Mouse (Mus musculus) forebrain, embryonic 14.5 days (tissue): ENCODE data around the gene Ankrd55. TPM values are rescaled to one million over a fixed set of nuclear protein-coding genes. Genes with fewer than 3 reads are reported as not detected.
A peak's percentile ranks its signal among the peaks of the same experiment; 100 is the strongest.
"Not testable (repeated sequence)": the region's sequence is repeated elsewhere in the genome, so short reads cannot be mapped to it uniquely, and the experiment has no call there.

Source experiments
- ATAC-seq: fragments of 200-750 bp; cut with Nextera tagmentation; 2 replicates; pipeline ENCODE4 v1.8.0; 2017; ENCODE audit warnings: mild to moderate bottlenecking, moderate library complexity
- DNase-seq: peaks from one replicate; pipeline ENCODE4 v3.0.0-alpha.2; 2015; ENCODE audit warnings: low spot score
- H3K27ac ChIP-seq: fragments of 300-500 bp; sonication (generic); 2 replicates; pipeline ENCODE4 v1.5.1; 2014; ENCODE audit warnings: low read depth, mild to moderate bottlenecking, control low read depth, low read length, moderate library complexity
- H3K27me3 ChIP-seq: fragments of 300-500 bp; sonication (generic); replicated peaks from 2 replicates; pipeline ENCODE4 v1.6.1; 2014; ENCODE audit warnings: low read length, control low read depth, mixed read lengths; ENCODE audit not compliant: control insufficient read depth, insufficient read depth
- H3K36me3 ChIP-seq: fragments of 300-500 bp; sonication (generic); 2 replicates; pipeline ENCODE4 v1.6.1; 2014; ENCODE audit warnings: low read length, control low read depth; ENCODE audit not compliant: control insufficient read depth, insufficient read depth
- H3K4me1 ChIP-seq: fragments of 300-500 bp; sonication (generic); 2 replicates; pipeline ENCODE4 v1.6.1; 2014; ENCODE audit warnings: antibody characterized with exemption, low read length, control low read depth; ENCODE audit not compliant: control insufficient read depth, insufficient read depth
- H3K4me2 ChIP-seq: fragments of 300-500 bp; sonication (generic); 2 replicates; pipeline ENCODE4 v1.6.1; 2014; ENCODE audit warnings: mild to moderate bottlenecking, control low read depth, low read length
- H3K4me3 ChIP-seq: fragments of 300-500 bp; sonication (generic); 2 replicates; pipeline ENCODE4 v1.5.1; 2014; ENCODE audit warnings: low read depth, low read length, control low read depth
- H3K9ac ChIP-seq: fragments of 300-500 bp; sonication (generic); 2 replicates; pipeline ENCODE4 v1.6.1; 2014; ENCODE audit warnings: mild to moderate bottlenecking, low read length, control low read depth, moderate library complexity
- H3K9me3 ChIP-seq: fragments of 300-500 bp; sonication (generic); replicated peaks from 2 replicates; pipeline ENCODE4 v1.6.1; 2016; ENCODE audit warnings: low read length, control low read depth, mixed read lengths; ENCODE audit not compliant: control insufficient read depth
- WGBS: fragments of 180-500 bp; shearing (Covaris S2); extraction: QIAGEN DNeasy Blood & Tissue Kit; methylation state at CpG from one replicate; pipeline ENCODE4 v1.1.7; 2014; 5-methylcytosine and 5-hydroxymethylcytosine counted together
- polyA plus RNA-seq: library from polyadenylated mRNA; unstranded; fragments of >200 nt; fragmentation: Nextera tagmentation; extraction: Ambion mirVana; gene quantifications from 2 replicates; pipeline ENCODE4 v1.2.1, GENCODE M21; 2014

Gene Ankrd55
- polyA plus RNA-seq, 1 experiment from 2014 or later, result 2.6 TPM

DNA sequence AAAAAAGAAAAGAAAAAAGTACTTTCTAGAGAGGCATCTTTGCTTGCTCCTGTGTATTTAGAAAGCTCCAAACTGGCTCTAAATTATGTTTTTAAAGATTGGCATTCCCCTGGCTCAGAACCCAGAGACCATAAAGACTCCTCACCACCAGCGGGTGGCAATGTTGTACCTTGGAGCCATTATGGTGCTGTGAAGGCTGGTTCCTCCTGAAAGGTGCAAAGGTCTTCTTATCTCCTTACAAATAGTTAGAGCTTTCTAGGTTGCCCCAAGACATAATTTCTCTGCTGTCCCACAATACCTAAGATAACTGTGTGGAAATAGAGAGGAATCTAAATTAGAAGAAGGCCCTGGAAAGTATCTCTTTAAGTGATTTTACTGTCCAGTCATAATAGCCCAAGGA is 20.4 kb downstream of the Ankrd55 start:
- 21% methylated on average over 1 of the region's 1 CpGs for WGBS

DNA sequence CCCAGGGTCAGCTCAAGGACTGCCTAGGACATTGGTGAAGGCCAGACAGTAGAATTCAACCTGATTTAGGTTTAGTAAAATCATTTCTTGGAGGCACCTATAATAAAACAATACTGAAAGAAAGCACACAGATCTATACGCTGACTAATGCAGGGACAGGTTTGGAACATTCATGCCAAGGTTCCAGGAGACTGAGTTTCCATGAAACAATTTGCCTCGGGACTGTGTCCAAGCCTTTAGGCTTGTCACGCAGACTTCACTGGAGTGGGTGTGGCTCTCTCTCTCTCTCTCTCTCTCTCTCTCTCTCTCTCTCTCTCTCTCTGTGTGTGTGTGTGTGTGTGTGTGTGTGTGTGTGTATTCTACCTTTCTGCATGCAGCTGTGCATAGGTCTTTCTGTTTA is 23.4 kb downstream of the Ankrd55 start:
- H3K4me1 ChIP-seq, H3K36me3 ChIP-seq, DNase-seq, ATAC-seq, H3K27ac ChIP-seq, H3K9ac ChIP-seq, H3K27me3 ChIP-seq, H3K4me2 ChIP-seq, H3K4me3 ChIP-seq, H3K9me3 ChIP-seq: not testable (repeated sequence)
- WGBS, result 64% methylated on average over 3 of the region's 3 CpGs

More for the DNA sequence above, 20.4 kb downstream of the Ankrd55 start:
- Histone ChIP-seq H3K4me1 (no peaks in the 10 kb centered on the region), H3K36me3 (no peaks in the 10 kb centered on the region), H3K4me3 (no peak overlapping the region), H3K27me3 (no peaks in the 10 kb centered on the region), H3K27ac (no peak overlapping the region), H3K4me2 (no peak overlapping the region), H3K9me3 (no peaks in the 10 kb centered on the region), H3K9ac (no peak overlapping the region)
- no peak for ATAC-seq
- peak; percentile 58 for DNase-seq

DNA sequence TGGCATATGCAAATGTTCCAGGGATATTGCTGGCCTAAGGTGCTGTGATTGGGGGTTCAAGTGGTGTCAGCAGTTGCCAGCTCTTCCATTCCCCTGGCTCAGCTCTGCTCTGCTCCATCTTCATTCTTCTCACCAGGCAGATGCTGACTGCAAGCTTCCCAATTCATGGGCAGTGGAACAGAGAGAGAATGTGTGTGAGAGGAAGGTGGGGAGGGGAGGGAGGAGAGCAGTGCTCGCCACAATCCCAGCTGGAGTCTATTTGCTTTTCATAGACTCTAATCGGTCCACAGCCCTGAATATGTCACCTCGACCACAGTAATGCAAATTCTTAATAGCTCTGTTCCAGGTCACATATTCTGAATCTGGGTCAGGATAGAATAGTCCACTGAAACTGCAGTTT is 27.2 kb downstream of the Ankrd55 start:
- H3K4me2 ChIP-seq, result no peak overlapping the region
- ATAC-seq, result peak; percentile 50; the same call in 1 of the 2 replicates
- no peak overlapping the region for H3K9ac ChIP-seq
- 11% methylated on average over 3 of the region's 3 CpGs for WGBS
- H3K27ac ChIP-seq, result no peak overlapping the region
- H3K9me3 ChIP-seq, result no peaks in the 10 kb centered on the region
- H3K4me3 ChIP-seq, result no peak overlapping the region
- no peaks in the 10 kb centered on the region for H3K4me1 ChIP-seq
- no peaks in the 10 kb centered on the region for H3K36me3 ChIP-seq
- H3K27me3 ChIP-seq, result no peaks in the 10 kb centered on the region
- peak; percentile 28 for DNase-seq

DNA sequence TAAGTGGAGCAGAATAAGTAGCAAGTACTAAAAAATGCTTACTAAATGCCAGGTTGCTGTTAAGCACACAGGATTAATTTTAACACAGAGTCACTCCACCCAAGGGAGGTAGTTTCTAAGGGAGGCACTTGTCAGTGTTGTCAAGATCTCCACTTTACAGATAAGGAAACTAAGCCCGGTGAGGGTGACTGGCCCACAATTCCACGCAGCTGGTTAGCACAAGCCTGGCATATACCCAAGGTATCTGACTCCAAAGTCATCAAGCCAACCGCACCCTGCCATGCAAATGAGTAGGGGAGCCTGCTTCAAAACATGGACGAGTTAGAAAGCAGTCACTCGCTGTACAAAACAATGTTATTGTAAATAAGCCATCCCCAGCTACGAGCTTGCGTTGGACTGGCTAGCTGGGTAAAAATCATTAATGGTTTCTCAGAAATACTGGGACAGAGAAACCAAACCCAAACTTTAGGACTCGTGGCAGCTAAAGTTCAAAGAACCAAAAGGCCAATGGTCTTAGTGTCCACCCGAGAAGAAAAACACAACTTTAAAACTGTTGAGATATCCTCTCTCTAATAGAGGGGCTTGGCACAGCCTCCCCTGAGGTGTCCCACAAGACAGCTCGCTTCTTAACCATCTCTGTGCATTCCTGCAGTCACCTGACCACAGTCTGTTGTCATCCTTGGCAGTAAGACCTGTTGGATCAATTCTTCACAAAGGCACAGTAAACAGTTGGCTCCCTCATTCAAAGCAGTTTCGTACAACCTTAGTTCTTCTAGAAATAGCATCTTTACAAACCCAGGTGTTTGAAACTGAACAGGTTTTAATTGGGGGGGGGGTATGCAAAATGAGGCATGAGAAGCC is 28.6 kb downstream of the Ankrd55 start:
- no peak overlapping the region for H3K27ac ChIP-seq
- no peak overlapping the region for H3K4me3 ChIP-seq
- DNase-seq, result no peak
- H3K4me2 ChIP-seq, result no peak overlapping the region
- no peak for ATAC-seq
- no peaks in the 10 kb centered on the region for H3K4me1 ChIP-seq
- H3K9ac ChIP-seq, result no peak overlapping the region
- WGBS, result 86% methylated on average over 11 of the region's 11 CpGs
- no peaks in the 10 kb centered on the region for H3K9me3 ChIP-seq
- no peaks in the 10 kb centered on the region for H3K36me3 ChIP-seq
- H3K27me3 ChIP-seq, result no peaks in the 10 kb centered on the region

DNA sequence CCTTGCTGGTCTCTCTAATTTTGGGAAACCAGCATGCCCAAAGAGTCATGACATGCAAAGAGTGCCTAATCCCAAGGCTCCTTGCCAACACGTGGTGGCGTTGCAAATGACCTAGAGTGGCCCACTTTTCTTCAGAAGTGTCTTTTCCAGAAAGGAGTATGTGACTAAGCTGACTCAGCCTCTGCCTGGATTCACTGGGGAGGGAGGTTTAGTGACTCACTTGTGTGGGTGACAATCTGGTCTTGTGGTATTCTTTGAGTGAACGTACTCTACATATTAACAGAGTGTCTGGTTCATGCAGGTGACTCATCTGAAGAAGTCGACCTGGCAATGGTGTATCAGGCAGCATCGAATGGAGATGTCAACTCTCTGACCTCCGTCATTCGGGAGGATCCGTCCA is 29.9 kb downstream of the Ankrd55 start:
- no peak for DNase-seq
- no peak overlapping the region for H3K27ac ChIP-seq
- H3K4me1 ChIP-seq, result no peaks in the 10 kb centered on the region
- H3K9ac ChIP-seq, result no peak overlapping the region
- H3K27me3 ChIP-seq, result no peaks in the 10 kb centered on the region
- H3K36me3 ChIP-seq, result no peaks in the 10 kb centered on the region
- H3K4me2 ChIP-seq, result no peak overlapping the region
- no peak for ATAC-seq
- 86% methylated on average over 8 of the region's 8 CpGs for WGBS
- no peaks in the 10 kb centered on the region for H3K9me3 ChIP-seq
- H3K4me3 ChIP-seq, result no peak overlapping the region

DNA sequence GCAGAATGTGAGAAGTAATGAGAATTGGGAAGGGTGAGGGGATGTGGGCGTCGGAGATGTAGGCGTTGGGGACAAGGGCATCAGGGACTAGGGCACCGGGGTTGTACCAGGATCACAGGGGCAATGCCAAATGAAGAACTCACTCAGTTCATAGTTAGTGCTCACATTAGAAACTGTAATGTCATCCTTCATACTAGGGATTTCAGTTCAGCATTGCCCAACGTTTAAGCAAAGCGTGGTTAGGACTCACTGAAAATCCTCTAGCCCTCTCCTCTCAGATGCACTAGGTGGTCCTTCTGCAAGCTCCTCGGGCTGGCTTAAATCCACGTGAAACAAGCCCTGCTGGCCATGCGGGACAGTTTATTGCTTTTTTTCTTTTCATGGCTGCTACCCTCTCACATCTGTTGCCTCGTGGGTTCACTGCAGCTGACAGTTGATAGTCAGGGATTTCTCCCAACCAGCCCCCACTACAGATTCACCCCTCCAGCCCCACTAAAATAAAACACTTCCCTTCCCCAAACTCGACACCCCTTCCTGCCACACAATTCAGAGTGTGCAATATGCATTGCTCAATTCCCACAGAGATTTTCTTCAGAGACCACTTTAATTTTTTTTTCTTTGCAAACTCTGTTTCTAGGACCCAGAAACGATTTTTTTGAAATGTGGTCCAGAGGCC is 35.5 kb downstream of the Ankrd55 start:
- Histone ChIP-seq H3K9ac (no peak overlapping the region), H3K4me3 (no peak overlapping the region), H3K27ac (no peak overlapping the region), H3K27me3 (no peaks in the 10 kb centered on the region), H3K36me3 (no peaks in the 10 kb centered on the region), H3K4me2 (no peak overlapping the region), H3K4me1 (no peaks in the 10 kb centered on the region), H3K9me3 (no peaks in the 10 kb centered on the region)
- DNase-seq (no peak), ATAC-seq (no peak)
- WGBS, result 84% methylated on average over 12 of the region's 12 CpGs

DNA sequence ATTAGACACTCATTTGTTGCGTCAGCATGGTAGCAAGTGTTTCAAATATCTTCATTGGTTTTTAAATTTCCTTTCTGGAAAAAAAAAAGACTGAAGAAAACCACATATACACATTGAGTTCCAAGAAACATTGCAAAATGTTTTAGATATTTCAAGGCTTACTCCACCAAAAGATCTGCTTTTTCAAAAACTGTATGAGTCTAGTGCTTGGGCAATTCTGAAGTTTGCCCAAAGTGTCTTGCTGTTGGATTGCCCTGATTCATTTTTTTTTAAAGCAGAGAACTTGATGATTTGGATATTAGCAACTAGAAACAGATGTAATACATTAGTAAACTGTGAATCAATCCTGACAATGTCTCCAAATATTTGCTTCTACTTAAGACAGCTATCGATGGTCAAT is 36.9 kb downstream of the Ankrd55 start:
- Histone ChIP-seq H3K9me3 (no peaks in the 10 kb centered on the region), H3K4me1 (no peaks in the 10 kb centered on the region), H3K4me3 (no peak overlapping the region), H3K4me2 (no peak overlapping the region), H3K9ac (no peak overlapping the region), H3K27ac (no peak overlapping the region), H3K27me3 (no peaks in the 10 kb centered on the region), H3K36me3 (no peaks in the 10 kb centered on the region)
- 94% methylated on average over 2 of the region's 2 CpGs for WGBS
- no peak for DNase-seq
- ATAC-seq, result no peak

DNA sequence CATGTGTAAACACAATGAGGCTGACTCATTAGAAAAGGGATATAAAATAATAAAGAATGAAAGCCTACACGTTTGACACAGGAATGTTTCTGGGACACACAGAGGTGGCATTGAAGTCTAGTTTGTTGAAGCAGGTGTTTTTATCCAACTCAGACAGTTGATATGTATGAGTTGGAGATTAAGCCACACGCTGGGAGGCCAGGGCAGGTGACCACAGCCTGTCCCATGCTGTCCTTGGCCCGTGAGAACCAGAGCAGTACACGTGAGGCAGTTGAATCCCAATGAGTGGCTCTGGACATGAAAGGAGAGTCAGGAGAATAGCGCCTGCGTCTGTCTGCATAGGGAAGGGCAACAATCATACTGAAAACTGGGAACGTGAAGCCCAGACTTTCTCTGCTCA is 38.2 kb downstream of the Ankrd55 start:
- Histone ChIP-seq H3K9ac (no peak overlapping the region), H3K4me3 (no peak overlapping the region), H3K36me3 (no peaks in the 10 kb centered on the region), H3K4me1 (peaks cover 10% of the 10 kb centered on the region; the same call in 1 of the 2 replicates), H3K27me3 (no peaks in the 10 kb centered on the region), H3K27ac (no peak overlapping the region), H3K4me2 (no peak overlapping the region), H3K9me3 (no peaks in the 10 kb centered on the region)
- no peak for ATAC-seq
- no peak for DNase-seq
- WGBS, result 83% methylated on average over 7 of the region's 7 CpGs

DNA sequence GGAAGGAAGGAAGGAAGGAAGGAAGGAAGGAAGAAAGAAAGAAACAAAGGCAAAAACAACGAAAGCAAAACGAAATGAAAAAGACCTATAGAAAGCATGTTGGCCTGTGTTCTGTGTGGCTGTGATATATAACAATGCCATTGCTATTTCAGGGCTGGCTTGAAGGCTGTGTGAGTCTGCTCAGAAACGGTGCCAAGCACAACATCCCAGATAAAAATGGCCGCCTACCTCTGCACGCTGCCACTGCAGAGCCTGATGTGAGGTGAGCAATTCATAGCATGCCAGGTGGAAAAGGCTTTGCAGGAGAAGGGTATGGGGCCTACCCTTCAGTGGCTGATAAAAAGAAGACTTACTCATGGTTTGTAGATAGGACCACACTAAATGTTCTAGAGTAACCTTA is 38.7 kb downstream of the Ankrd55 start:
- ATAC-seq (no peak), DNase-seq (no peak)
- H3K27me3 ChIP-seq, result no peaks in the 10 kb centered on the region
- no peak overlapping the region for H3K27ac ChIP-seq
- H3K9me3 ChIP-seq, result no peaks in the 10 kb centered on the region
- H3K9ac ChIP-seq, result no peak overlapping the region
- 81% methylated on average over 5 of the region's 5 CpGs for WGBS
- H3K4me1 ChIP-seq, result peaks cover 15% of the 10 kb centered on the region; the same call in 1 of the 2 replicates
- no peak overlapping the region for H3K4me2 ChIP-seq
- no peaks in the 10 kb centered on the region for H3K36me3 ChIP-seq
- no peak overlapping the region for H3K4me3 ChIP-seq
